Mouse (Mus musculus) kidney, adult 9 months (tissue): Measurements from ENCODE around the gene Mesd.

Experiments used
- DNase-seq: peaks from one replicate; pipeline ENCODE4 v3.0.0; 2022

The Mesd gene

DNA sequence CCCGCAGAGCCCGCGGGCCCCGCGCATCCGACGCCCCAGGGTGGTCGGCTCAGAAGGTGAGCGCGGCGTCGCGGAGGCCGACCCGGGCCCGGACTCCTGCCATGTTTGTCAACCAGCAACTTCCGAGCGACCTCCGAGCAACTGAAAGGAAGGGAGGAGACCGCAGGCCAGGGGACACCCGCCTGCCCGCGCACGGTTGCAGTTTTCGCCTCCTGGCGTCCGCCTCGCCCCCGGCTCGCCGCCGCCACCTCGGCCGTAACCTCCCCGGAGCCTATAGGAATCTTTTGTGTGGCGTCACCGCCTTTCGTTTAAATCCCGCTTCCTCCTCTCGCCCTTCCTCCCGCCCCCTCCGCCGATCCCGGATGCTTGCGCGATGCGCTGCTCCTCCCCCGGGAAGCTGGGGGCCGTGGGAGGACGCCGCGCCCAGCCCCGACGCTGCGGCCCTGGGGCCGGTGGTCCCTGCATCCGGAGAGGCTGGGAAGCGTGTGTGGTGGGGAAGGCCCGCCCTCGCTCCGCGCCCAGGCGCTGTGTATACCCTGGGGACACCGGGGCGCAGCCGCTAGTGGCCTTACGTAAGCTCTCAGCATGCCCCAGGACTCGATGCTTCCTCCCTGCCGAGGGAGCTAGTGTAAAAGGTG is at the start of gene Mesd, which contains the start of gene Tlnrd1:
Gene Mesd (plus strand): TSS at position 446 of the 638 bp plus-strand sequence.
Gene Tlnrd1 (minus strand): TSS at position 285 of the 638 bp plus-strand sequence.
- peak; percentile 84 for DNase-seq

DNA sequence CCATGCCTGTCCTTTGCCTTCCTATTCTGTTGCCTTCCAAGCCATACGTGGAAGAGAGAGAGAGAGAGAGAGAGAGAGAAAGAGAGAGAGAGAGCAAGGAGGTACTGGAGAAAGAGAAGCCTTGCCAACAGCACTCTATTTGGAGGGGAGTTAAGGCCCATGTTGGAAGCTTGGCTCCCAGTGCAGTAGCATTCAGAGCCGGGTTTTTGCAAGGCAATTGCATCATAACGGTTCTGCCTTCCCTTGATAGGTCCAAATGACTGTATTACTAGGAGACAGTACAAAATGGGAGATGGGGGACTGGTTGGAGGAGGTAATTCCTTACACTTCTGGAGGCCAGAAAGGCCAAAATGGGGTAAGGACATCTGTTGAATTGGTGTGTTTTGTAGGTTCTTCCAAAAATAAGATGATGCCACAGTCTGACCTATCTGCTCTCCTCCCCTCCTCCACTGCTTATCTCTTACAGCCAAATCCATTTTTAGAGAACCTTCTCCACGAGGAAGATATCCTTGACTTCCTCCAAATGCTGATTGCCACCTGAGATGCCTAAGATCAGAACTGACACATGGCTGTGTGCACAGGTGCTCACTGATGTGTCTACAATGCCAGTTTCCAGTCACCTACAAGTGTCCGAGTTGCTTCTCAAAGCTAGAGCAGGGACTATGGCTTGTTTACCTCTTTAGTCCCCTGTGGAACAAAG is 45.6 kb upstream of the Mesd start:
- no peak for DNase-seq

DNA sequence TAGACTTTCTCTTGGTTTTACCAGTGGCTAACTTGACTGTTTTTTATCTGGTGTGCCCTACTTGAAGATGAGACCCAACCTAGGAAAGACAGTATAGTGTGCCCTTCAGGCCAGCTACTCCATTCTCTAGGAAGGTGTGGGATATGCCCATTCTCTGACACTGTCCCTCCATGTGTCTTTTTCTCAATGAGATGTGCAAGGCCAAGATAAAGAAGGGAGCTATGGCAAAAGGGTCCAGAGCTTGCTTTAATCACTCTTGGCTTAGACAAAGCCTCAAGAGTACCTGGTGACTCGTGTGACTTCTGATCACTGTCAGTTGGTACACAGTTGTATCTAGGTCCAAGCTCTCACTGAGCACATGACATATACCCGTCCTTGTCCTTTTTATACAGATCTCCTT is 44.2 kb upstream of the Mesd start:
- DNase-seq, result no peak

DNA sequence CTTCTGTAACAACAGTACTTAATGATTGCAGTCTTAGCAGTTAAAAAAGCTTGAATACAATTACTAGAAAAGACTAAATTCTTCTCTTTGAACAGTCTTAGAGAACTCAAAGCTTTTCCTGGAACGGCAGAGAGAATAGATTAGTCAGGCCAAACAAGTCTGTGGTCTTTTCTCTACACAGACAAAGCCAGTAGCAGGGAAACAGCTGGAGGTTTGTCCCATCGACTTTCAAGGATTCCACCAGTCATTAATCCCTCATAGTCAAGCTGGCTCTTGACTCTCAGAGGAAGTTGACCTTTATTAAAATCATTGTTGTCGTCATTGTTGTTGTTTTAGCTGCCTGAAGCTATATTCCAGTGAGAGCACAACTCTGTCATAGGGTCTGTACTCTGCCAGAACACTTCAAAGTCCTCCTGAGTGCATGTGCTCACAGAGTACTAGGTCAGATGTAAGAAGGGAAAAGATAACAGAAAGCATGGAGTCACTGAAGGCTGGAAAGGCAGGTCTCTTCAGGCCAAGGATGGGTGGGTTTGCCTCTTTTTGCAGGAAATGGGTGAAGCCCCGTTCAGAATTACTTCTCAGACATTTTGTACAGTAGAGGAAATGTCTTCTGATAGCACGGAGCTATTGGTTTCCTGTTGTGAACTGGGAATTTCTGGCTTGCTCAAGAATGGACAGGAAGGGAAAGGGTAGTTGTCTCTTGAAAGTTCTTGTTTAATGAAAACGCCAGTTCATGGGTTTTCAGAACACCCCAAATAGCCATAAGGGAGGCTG is 41.6 kb upstream of the Mesd start:
- DNase-seq, result no peak

DNA sequence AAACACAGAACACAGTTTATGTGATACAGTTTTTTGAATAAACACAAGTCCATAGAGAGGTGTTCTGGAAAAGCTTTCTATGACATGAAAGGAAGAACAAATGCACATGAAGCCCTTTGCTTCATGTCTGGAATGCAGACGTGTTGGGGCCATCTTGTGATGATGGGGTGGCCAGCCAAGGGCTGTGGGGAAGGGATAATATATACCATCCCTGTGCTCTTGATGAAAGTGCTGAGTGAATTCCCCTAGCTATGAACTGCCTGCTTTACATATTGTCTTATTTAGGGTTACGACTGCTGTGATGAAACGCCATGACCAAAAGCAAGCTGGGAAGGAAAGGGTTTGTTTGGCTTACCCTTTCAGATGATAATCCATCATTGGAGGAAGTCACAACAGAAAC is 39.5 kb upstream of the Mesd start:
- no peak for DNase-seq

DNA sequence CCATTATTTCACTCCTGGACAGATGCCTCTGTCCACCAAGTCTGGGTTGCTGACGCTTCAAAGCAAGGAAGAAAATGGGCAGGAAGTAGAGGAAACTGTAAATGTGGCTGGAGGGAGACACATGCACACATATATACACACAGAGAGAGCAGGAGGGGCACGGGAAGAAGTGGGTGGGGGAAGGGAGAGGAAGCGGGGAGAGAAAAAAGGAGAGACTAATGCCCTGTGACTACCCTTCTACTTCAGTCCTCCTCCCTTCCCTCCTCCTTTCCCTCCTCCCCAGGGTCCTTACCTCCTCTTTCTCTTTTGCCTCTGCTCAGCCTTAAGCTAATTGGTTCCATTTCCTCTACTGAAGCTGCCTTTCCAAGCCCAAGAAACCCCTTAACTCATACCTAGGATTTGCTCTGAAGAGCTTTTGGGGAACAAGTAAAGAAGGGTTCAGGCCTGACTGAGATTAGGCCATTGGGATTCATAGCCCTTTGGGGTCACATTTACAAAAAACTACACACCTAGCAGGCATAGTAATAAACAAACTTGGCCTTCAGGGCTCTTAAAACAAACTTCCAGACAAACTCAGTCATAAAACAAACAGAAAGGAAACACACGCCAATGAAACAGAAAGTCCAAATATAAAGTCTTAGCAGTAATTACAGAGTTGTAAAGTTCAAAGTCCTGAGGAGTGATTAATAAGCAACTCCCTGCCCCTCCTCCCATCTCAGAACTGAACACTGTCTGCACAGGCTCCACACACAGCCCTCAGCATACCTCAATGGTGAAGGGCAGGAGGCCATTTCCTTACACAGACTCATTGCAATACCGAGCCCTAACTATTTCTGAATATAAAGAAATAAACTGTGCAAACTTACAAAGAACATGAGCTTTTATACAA is 36.8 kb upstream of the Mesd start:
- DNase-seq, result peak; percentile 92

DNA sequence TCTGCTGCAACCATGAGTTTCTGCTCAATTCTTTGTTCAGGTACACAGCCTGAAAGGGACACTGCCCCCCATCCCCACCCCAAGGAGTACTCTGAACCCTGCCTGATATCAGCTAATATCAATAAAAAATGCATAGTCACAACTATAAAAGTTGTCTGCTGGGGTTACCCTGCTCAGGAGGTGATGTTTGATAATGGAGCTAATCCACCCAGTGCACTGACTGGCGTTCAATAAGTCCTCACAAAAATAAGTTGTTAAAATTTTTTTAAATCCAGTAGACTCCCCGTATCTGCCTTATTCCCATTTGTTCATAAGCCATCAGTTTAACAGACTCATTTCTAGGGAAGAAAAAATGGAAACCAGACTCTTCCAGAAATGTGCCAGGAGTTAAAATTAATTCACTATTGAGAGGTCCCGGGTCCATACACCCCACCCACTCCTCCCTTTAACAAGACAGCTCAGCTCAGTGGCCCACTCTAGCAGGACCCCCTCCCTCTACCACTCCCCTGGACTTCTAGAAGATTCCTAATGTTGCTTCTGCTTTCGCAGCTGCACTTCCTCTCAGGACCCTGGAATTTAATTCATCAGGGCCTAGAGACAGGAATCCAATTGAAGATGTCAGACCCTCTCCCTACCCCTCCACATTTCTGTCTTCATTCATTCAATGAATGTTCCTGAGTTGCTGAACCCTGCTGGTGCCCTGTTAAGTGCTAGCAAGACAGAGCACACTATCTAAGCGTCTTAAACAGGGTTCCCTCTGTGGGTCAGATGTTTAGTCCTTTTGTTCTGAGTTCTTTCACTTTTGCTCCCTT is 32.5 kb upstream of the Mesd start:
- no peak for DNase-seq

DNA sequence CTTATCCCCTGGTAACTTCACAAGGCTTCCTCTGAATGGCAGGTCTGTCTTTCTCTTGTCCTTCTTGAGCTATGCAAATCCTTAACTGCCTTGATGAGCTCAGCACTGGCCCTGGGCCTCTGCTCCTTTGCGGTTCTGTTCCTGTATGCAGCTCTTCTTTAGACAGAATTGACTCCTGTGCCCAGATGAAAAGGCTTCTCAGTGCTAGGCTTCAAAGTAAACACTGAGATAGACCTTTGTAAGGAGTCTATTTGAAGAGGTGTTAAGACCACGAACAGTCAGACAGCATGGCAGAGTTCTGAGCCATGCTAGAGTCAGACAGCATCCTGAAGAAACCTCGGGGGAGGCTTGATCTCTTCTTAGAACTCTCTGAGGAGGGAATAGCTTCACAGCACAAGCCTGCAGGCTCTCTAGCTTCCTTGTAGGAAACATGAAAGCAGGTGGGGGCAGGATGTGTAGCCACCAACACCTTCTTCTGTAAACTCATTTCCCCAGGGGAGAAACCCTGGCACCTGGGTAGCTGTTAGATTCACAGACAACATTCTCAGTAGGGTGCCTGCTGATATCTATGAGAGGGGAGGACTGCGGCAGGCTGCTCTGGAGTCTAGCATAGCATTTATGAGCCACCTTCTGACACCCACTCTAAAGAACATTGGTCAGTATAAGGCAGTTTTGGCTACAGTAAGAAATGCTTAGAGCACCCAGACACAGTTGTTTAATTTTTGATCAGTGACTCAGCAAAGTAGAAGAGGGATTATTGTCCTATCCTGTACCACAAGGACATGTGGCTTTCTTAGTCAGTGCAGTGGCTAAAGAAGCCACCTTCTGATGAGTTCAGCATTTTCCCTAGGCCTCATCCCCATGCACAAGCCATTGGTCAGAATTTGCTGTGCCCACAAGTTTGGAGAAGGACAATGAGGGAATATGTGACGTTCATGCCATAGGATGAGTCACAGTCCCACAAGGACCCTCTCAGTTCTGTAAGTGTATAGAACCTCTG is 31.6 kb upstream of the Mesd start:
- no peak for DNase-seq

DNA sequence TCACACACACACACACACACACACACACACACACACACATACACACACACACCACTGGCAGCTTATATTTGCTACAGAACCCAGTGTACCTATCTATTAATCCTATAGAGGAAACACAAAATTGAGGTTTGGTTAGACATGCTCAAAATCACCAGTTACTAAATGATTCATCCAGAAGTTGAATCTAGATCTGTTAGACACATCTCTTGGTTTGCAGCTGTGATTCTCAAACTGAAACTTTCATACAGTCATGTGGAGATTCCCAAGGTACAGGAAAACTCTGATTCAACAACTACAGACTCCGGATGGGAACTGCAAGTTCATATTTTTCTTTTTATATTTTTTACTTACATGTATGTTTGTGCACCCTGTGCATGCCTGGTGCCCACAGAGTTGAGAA is 29.1 kb upstream of the Mesd start:
- no peak for DNase-seq

DNA sequence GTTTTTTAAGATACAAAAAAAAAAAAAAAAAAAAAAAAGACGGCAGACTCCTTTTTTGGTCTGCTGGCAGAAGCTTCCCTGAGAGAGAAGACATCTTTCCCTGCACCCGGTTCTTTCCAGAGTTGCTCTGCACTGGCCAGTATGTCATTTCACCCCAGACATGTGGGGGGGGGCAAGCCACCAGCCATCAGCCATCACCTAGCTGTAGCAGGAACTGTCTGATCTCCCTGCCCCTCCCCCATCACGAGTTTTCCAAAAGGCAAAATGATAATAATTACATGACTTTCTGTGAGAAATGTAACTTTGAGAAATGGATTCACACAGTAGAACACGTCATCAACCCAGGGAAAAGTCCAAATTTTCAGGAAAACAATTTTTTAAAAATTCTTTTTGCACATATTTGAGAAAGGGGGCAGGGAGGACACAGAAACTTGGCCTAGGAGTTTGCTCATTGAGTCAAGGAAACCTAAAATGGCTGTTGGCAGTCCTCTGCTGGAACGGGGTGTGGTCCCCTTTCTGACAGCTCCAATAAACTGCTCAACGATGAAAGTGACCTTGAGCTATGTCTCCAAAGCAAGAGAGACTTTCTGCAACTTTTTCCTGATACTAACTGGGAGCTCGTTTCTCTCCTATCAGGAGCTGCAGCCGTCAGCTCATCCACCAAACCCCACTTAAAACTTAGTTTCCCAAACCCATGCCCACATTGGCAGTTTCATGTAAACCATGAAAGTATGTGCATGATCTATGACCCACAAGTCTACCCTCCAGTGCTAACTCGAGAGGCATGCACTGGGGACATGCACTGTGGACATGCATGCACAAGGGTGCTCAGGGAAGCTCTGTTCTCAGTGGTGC is 27.7 kb upstream of the Mesd start:
- DNase-seq, result no peak

DNA sequence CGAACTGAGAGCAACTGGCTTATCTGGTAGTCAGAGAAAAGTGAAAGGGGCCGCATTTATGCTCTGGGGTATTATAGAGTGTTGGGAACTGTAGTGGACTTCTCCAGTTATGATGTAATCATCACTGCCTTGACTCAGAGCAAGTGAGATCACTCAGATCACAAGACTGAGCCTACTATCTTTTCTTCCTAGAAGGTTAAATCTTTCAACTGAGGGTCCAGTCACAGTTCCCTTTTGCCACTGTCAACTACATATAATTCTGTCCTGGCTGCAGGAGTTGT is 27.1 kb upstream of the Mesd start:
- no peak for DNase-seq

DNA sequence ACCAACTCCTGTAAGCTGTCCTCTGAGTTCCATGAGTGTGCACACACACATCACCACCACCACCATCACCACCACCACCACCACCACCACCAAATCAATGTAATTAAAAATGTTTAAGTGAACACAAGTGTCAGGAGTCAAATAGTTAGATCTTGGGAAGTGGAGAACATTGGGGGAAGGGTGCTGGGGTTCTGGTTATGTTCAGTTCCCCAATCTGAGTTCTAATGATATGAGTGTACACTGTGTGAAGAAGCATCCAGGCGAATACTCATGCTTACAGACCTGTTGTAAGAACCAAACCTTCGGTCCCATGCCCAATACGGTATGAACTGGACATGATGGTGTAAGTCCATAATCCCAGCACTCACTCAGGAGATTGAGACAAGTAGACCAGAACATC is 26.3 kb upstream of the Mesd start:
- DNase-seq, result no peak

DNA sequence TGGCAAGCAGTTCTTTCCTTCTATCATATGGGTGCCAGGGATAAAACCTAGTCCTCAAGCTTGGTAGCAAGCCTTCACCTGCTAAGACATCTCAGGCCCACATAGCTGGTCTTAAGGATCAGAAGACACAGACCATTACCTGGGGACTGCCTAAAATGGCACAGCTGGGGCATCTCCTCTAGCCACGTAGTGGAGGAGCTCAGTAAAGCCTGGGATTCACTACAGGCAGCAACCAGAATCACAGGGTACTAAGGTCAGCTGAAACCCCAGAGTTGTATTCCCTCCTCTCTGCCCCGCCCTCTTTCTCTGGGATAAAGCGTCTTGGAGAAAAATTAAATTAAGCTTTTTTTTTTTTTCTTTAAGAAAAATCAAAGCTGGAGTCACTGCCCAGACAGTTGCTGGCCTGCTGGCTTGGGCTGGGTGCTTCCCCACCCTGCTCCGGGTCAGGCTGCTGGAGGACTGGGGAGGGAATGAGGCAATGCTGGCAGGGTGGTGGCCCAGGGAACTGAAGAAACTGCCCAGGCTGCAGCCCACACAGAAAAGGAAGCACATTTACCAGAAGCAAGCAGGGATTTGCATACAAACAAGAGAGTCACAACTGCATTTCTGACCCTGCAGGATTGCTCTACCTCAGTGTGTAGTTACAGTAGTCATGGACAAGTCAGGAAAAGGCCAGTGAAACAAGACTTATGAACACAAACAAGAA is 24.7 kb upstream of the Mesd start:
- no peak for DNase-seq

DNA sequence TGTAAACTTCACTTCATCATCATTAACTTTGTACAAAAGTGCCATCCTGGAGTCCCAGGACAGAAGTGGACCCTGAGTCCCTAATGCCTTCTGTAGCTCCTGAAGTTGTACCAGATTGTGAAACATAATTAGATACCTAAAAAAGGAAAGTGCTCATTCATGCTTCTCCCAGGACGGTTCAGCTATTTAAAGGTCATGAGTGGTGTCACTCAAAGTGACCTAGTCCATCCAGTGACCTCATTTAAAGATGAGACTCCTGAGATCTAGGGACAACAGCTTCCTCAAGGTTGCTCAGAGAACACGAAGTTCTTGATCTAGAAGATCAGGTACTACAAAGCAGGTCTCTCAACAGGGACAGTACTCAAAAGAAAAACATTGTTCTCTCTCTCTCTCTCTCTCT is 20.7 kb upstream of the Mesd start:
- DNase-seq, result no peak

DNA sequence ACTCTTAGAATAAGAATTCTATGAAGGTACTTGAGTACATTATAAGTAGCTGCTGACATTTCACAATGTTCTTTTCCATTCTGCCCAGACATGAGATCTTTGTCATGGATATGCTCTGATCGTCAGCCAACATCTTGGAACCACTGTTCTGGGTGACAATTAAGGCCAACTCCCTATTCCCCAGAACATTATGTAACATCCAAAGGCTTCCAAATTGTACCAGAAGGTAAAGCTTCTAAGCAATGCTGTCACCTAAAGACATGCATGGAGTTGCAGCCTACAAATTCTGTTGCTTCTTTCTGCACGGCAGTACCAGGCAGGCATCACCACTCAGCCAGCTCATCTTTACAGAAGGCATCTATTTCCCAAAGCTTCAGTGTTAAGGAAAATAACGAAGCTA is 16.1 kb upstream of the Mesd start:
- DNase-seq, result no peak

DNA sequence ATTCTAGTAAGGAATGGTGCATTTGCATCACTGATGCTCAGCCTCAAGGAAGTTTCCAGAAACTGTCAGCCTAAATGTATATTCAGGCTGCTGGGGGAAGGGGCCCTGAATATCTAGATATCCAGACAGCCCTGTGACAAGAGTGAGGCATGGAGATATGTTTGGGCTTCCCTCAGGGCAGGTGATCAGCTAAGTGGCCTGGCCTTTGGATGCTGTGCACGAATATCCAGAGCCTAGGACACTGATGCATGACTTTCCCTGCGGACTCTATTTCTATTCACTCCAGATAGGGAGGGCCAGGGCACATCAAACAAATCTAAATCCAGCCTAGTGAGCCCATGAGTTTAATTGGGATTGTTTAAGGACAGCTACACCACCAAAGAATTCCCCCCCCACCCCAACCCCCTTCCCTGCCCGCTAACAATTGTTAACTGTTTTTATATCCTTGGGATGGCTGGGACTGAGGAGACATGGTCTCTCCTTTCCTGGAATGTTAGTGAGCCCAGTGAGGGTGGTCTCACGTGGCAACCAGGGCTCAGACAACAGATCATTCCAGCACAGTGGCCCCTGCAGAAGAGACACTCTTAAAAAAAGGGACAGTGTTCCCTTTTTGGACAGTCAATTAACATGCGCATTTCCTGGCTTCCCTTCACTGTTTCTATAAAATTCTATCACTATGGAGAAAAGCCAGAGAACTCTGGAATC is 14.3 kb upstream of the Mesd start:
- no peak for DNase-seq

DNA sequence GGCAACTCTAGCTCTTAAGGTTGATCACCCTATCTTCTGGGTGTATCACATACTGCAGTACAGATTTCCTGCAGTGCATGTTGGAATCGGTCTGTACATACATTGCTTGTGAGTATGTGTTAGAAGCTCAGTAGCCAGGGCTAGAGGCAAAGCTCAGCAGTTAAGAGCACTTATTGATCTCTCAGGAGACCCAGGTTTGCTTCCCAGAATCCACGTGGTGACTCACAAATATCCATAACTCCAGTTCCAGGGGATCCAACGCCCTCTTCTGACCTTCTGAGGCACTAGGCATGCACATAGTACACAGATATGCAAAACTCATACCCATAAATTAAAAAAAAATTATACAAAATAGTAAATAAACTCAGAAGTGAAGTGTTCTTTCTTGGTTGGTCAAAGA is 7.2 kb upstream of the Mesd start:
- no peak for DNase-seq

DNA sequence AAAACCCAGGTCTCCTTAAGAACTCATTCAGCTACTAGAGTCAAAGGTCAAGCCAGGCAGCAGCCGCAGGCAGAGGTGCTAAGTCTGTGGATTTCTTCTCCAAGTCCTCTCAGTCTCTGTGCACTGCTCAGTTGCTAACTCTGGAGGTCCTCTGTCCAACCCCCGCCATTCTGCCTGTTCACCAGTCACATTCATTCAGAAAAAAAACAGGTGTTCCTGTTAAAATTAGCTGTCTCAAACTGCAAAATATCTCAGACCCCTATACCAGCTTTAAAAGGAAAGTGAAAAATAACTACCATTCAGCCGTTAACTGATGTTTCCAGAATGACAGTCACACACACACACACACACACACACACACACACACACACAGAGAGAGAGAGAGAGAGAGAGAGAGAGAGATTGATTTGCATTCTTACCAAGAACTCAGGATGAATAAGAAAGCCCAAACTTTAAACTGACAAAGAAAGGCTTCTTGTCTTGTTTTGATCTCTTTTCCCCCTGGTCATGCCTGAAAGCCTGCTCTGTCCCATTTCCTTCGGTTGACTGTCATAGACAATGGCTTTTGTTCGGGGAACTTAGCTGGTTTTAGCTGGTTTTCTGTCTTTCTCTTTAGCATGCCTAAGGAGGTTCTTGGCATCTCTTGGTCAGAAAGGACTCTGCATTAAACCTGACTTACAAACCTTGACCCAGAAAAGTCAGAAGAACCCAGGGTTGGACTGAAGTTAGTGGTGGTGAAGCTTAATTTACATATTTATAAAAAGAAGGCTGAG is 5.4 kb upstream of the Mesd start:
- peak; percentile 61 for DNase-seq
